Mouse (Mus musculus) lung, postnatal 0 days (tissue): ENCODE data around the gene Olfr547.

Experiments
- CTCF ChIP-seq: IDR thresholded peaks from 2 replicates; pipeline ENCODE4 v1.5.1; 2016; ENCODE audit warnings: antibody characterized with exemption, mild to moderate bottlenecking
- EP300 ChIP-seq: IDR thresholded peaks from 2 replicates; pipeline ENCODE4 v1.6.1; 2016; ENCODE audit warnings: antibody characterized with exemption, mild to moderate bottlenecking, control low read depth

GRCm38 (mm10) chr7:102511927-102512326, 22.6 kb upstream of the Olfr547 start:
- TF ChIP-seq CTCF (no peak), EP300 (no peak)
